Mouse (Mus musculus) c-Kit-positive CD71-negative TER-119-negative erythroid progenitor cells, embryonic 14.5 days (primary cell): ENCODE data around the gene Gm20219.
A peak's percentile ranks its signal among the peaks of the same experiment; 100 is the strongest.

Source experiments
- DNase-seq: peaks from one replicate; pipeline ENCODE4 v3.0.0-alpha.2; 2013; ENCODE audit warnings: low read depth

Gene Gm20219

GRCm38 (mm10) chr17:56554122-56554551 lies at the start of gene Gm20219:
TSS of gene Gm20219 (minus strand) at chr17:56554387.
- no peak for DNase-seq

GRCm38 (mm10) chr17:56604070-56604380 lies 49.8 kb upstream of the Gm20219 start:
- no peak for DNase-seq

GRCm38 (mm10) chr17:56603186-56604069 lies 49.2 kb upstream of the Gm20219 start:
- DNase-seq: no peak

- DNase-seq: no peak
Observed at GRCm38 (mm10) chr17:56593527-56594271, 39.5 kb upstream of the Gm20219 start.

- no peak for DNase-seq
Observed at GRCm38 (mm10) chr17:56592553-56592952, 38.4 kb upstream of the Gm20219 start.

- no peak for DNase-seq
Observed at GRCm38 (mm10) chr17:56588921-56589320, 34.7 kb upstream of the Gm20219 start.

GRCm38 (mm10) chr17:56587773-56588172 lies 33.6 kb upstream of the Gm20219 start:
- no peak for DNase-seq

- DNase-seq: no peak
Observed at GRCm38 (mm10) chr17:56585171-56585821, 31.1 kb upstream of the Gm20219 start.

GRCm38 (mm10) chr17:56584257-56585130 lies 30.3 kb upstream of the Gm20219 start, which contains the start of the genes Safb2 and Safb:
TSS of gene Safb2 (minus strand) at chr17:56584585.
TSS of gene Safb (plus strand) at chr17:56584825.
- peak; percentile 95 for DNase-seq

GRCm38 (mm10) chr17:56583611-56584256 lies 29.5 kb upstream of the Gm20219 start:
- DNase-seq: peak; percentile 30

GRCm38 (mm10) chr17:56583071-56583470 lies 28.9 kb upstream of the Gm20219 start:
- no peak for DNase-seq

- no peak for DNase-seq
Observed at GRCm38 (mm10) chr17:56572939-56573338, 18.8 kb upstream of the Gm20219 start.

- DNase-seq: no peak
Observed at GRCm38 (mm10) chr17:56572154-56572553, 18.0 kb upstream of the Gm20219 start.

- no peak for DNase-seq
Observed at GRCm38 (mm10) chr17:56570287-56570686, 16.1 kb upstream of the Gm20219 start.

- no peak for DNase-seq
Observed at GRCm38 (mm10) chr17:56567370-56567769, 13.2 kb upstream of the Gm20219 start.

- no peak for DNase-seq
Observed at GRCm38 (mm10) chr17:56566918-56567317, 12.7 kb upstream of the Gm20219 start.

- no peak for DNase-seq
Observed at GRCm38 (mm10) chr17:56566293-56566692, 12.1 kb upstream of the Gm20219 start.

- no peak for DNase-seq
Observed at GRCm38 (mm10) chr17:56561866-56562265, 7.7 kb upstream of the Gm20219 start.

- DNase-seq: no peak
Observed at GRCm38 (mm10) chr17:56560131-56560530, 5.9 kb upstream of the Gm20219 start.

- DNase-seq: no peak
Observed at GRCm38 (mm10) chr17:56559386-56559785, 5.2 kb upstream of the Gm20219 start.

GRCm38 (mm10) chr17:56558448-56558847 lies 4.3 kb upstream of the Gm20219 start:
- peak; percentile 68 for DNase-seq
